Mouse (Mus musculus): ENCODE measurements around the gene Pde4c.

DNA sequence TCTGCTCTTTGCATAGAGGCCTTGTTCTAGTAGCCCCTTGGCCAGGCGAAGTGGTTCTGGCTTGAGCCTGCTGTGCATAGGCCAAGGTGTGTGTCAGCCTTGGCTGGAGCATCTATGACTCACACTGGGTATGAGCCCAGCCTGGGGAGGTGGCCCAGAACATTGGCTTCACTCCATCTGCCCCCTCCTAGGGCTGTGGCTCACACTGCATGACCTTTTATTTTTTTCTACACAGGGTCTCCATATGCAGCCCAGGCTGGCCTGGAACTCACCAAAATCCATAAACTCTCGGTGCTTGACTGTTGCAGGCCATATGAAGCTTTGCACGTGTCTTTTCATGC, 20.7 kb upstream of the Pde4c start:
- no peak for TF ChIP-seq CTCF (IDR thresholded peaks at IDR 0.05; ENCODE audit: low read depth, low read length)
- no peak for TF ChIP-seq POLR2A (IDR thresholded peaks at IDR 0.05; ENCODE audit: extremely low read depth, insufficient read depth, low read length)
